Mouse (Mus musculus): ENCODE results near the gene Tanc1. TPM values are rescaled to one million over a fixed set of nuclear protein-coding genes. Genes with fewer than 3 reads are reported as not detected.
"Not testable (repeated sequence)": the region's sequence is repeated elsewhere in the genome, so short reads cannot be mapped to it uniquely, and the experiment has no call there.

Tanc1 gene
- polyA plus RNA-seq, 1 experiment from 2014 or later: 45.2 TPM

- peaks cover 3% of the 10 kb centered on the region; the same call in 1 of the 2 replicates for H3K4me1 ChIP-seq
- WGBS: 84% methylated on average over 8 of the region's 8 CpGs
- H3K9me3 ChIP-seq: no peaks in the 10 kb centered on the region
- H3K27ac ChIP-seq: no peak overlapping the region
- no peaks in the 10 kb centered on the region for H3K27me3 ChIP-seq
- H3K9ac ChIP-seq: no peak overlapping the region
- no peak for ATAC-seq (ENCODE audit: low FRiP score, low read depth)
- no peak overlapping the region for H3K4me3 ChIP-seq
- H3K4me2 ChIP-seq (replicated peaks): no peak overlapping the region
- peaks cover 87% of the 10 kb centered on the region for H3K36me3 ChIP-seq
Observed at GRCm38 (mm10) chr2:59838825-59839224, 227.0 kb downstream of the Tanc1 start.

- Histone ChIP-seq H3K4me2 (replicated peaks) (no peak overlapping the region), H3K36me3 (peaks cover 80% of the 10 kb centered on the region), H3K4me1 (peaks cover 3% of the 10 kb centered on the region; the same call in 1 of the 2 replicates), H3K27ac (no peak overlapping the region; the same call in 1 of the 2 replicates), H3K27me3 (no peaks in the 10 kb centered on the region), H3K4me3 (no peak overlapping the region), H3K9ac (no peak overlapping the region), H3K9me3 (no peaks in the 10 kb centered on the region)
- ATAC-seq (ENCODE audit: low FRiP score, low read depth): no peak
- WGBS: 58% methylated on average over 2 of the region's 2 CpGs
Observed at GRCm38 (mm10) chr2:59839755-59840154, 227.9 kb downstream of the Tanc1 start.

- H3K27me3 ChIP-seq: no peaks in the 10 kb centered on the region
- no peak overlapping the region for H3K27ac ChIP-seq
- H3K4me3 ChIP-seq: no peak overlapping the region
- no peak overlapping the region for H3K4me2 ChIP-seq (replicated peaks)
- H3K9me3 ChIP-seq: no peaks in the 10 kb centered on the region
- H3K9ac ChIP-seq: no peak overlapping the region
- no peak for ATAC-seq (ENCODE audit: low FRiP score, low read depth)
- WGBS: 30% methylated on average over 4 of the region's 4 CpGs
- H3K4me1 ChIP-seq: peaks cover 3% of the 10 kb centered on the region; the same call in 1 of the 2 replicates
- peaks cover 80% of the 10 kb centered on the region for H3K36me3 ChIP-seq
Observed at GRCm38 (mm10) chr2:59840191-59840590, 228.3 kb downstream of the Tanc1 start.

GRCm38 (mm10) chr2:59841189-59841939, 229.5 kb downstream of the Tanc1 start:
- H3K27me3 ChIP-seq: no peaks in the 10 kb centered on the region
- no peak overlapping the region for H3K4me2 ChIP-seq (replicated peaks)
- H3K36me3 ChIP-seq: peaks cover 74% of the 10 kb centered on the region
- 58% methylated on average over 12 of the region's 12 CpGs for WGBS
- no peak overlapping the region for H3K4me3 ChIP-seq
- peaks cover 3% of the 10 kb centered on the region; the same call in 1 of the 2 replicates for H3K4me1 ChIP-seq
- no peaks in the 10 kb centered on the region for H3K9me3 ChIP-seq
- H3K9ac ChIP-seq: no peak overlapping the region
- 0 out of 2 replicates have a peak, but pooled peaks have one; percentile 10 for ATAC-seq (ENCODE audit: low FRiP score, low read depth)
- no peak overlapping the region for H3K27ac ChIP-seq

- Histone ChIP-seq H3K36me3 (peaks cover 72% of the 10 kb centered on the region), H3K9ac (no peak overlapping the region), H3K9me3 (no peaks in the 10 kb centered on the region), H3K4me2 (replicated peaks) (no peak overlapping the region), H3K27ac (no peak overlapping the region), H3K27me3 (no peaks in the 10 kb centered on the region), H3K4me1 (peaks cover 3% of the 10 kb centered on the region; the same call in 1 of the 2 replicates), H3K4me3 (no peak overlapping the region)
- ATAC-seq (ENCODE audit: low FRiP score, low read depth): no peak
- WGBS: 78% methylated on average over 11 of the region's 11 CpGs
Observed at GRCm38 (mm10) chr2:59841944-59842343, 230.1 kb downstream of the Tanc1 start.

- H3K9ac ChIP-seq: no peak overlapping the region
- H3K27me3 ChIP-seq: no peaks in the 10 kb centered on the region
- peaks cover 3% of the 10 kb centered on the region; the same call in 1 of the 2 replicates for H3K4me1 ChIP-seq
- no peak overlapping the region for H3K4me2 ChIP-seq (replicated peaks)
- no peak for ATAC-seq (ENCODE audit: low FRiP score, low read depth)
- H3K9me3 ChIP-seq: no peaks in the 10 kb centered on the region
- no peak overlapping the region for H3K4me3 ChIP-seq
- peak overlapping the region; percentile 10; the same call in 1 of the 2 replicates for H3K27ac ChIP-seq
- peaks cover 65% of the 10 kb centered on the region for H3K36me3 ChIP-seq
- 87% methylated on average over 6 of the region's 6 CpGs for WGBS
Observed at GRCm38 (mm10) chr2:59842556-59843008, 230.7 kb downstream of the Tanc1 start.

- Histone ChIP-seq H3K27me3 (no peaks in the 10 kb centered on the region), H3K4me1 (peaks cover 3% of the 10 kb centered on the region; the same call in 1 of the 2 replicates), H3K4me3 (no peak overlapping the region), H3K27ac (no peak overlapping the region), H3K36me3 (peaks cover 59% of the 10 kb centered on the region), H3K4me2 (replicated peaks) (no peak overlapping the region), H3K9ac (no peak overlapping the region), H3K9me3 (no peaks in the 10 kb centered on the region)
- no peak for ATAC-seq (ENCODE audit: low FRiP score, low read depth)
- WGBS: 89% methylated on average over 21 of the region's 21 CpGs
Observed at GRCm38 (mm10) chr2:59843156-59843555, 231.3 kb downstream of the Tanc1 start.

- H3K9ac ChIP-seq: no peak overlapping the region
Observed at GRCm38 (mm10) chr2:59843848-59844247, 232.0 kb downstream of the Tanc1 start.

GRCm38 (mm10) chr2:59851885-59852284, 240.0 kb downstream of the Tanc1 start:
- H3K4me2 ChIP-seq (replicated peaks); H3K9me3 ChIP-seq; H3K27ac ChIP-seq; H3K27me3 ChIP-seq; H3K4me1 ChIP-seq; H3K4me3 ChIP-seq; H3K9ac ChIP-seq; ATAC-seq (ENCODE audit: low FRiP score, low read depth): not testable (repeated sequence)
- 83% methylated on average over 3 of the region's 5 CpGs for WGBS
- peaks cover 33% of the 10 kb centered on the region for H3K36me3 ChIP-seq

More at GRCm38 (mm10) chr2:59843848-59844247, 232.0 kb downstream of the Tanc1 start:
- H3K4me2 ChIP-seq (replicated peaks): no peak overlapping the region
- peaks cover 3% of the 10 kb centered on the region; the same call in 1 of the 2 replicates for H3K4me1 ChIP-seq
- no peak overlapping the region for H3K4me3 ChIP-seq
- ATAC-seq (ENCODE audit: low FRiP score, low read depth): no peak
- 88% methylated on average over 6 of the region's 6 CpGs for WGBS
- no peak overlapping the region for H3K27ac ChIP-seq
- H3K36me3 ChIP-seq: peaks cover 53% of the 10 kb centered on the region
- no peaks in the 10 kb centered on the region for H3K9me3 ChIP-seq
- H3K27me3 ChIP-seq: no peaks in the 10 kb centered on the region

- Histone ChIP-seq H3K4me2 (replicated peaks) (no peak overlapping the region), H3K36me3 (peaks cover 43% of the 10 kb centered on the region), H3K27me3 (no peaks in the 10 kb centered on the region), H3K9me3 (no peaks in the 10 kb centered on the region), H3K9ac (no peak overlapping the region), H3K4me3 (no peak overlapping the region), H3K4me1 (no peaks in the 10 kb centered on the region), H3K27ac (no peak overlapping the region)
- 89% methylated on average over 11 of the region's 11 CpGs for WGBS
- ATAC-seq (ENCODE audit: low FRiP score, low read depth): no peak
Observed at GRCm38 (mm10) chr2:59852916-59853315, 241.1 kb downstream of the Tanc1 start.

GRCm38 (mm10) chr2:59853543-59853942, 241.7 kb downstream of the Tanc1 start:
- H3K4me3 ChIP-seq: no peak overlapping the region
- no peak overlapping the region for H3K4me2 ChIP-seq (replicated peaks)
- H3K9ac ChIP-seq: no peak overlapping the region
- WGBS: 94% methylated on average over 10 of the region's 10 CpGs
- no peak overlapping the region for H3K27ac ChIP-seq
- H3K36me3 ChIP-seq: peaks cover 49% of the 10 kb centered on the region
- H3K27me3 ChIP-seq: no peaks in the 10 kb centered on the region
- no peaks in the 10 kb centered on the region for H3K9me3 ChIP-seq
- no peak for ATAC-seq (ENCODE audit: low FRiP score, low read depth)
- H3K4me1 ChIP-seq: no peaks in the 10 kb centered on the region

- peaks cover 54% of the 10 kb centered on the region for H3K36me3 ChIP-seq
Observed at GRCm38 (mm10) chr2:59854363-59854762, 242.5 kb downstream of the Tanc1 start.

More at GRCm38 (mm10) chr2:59854363-59854762, 242.5 kb downstream of the Tanc1 start:
- no peaks in the 10 kb centered on the region for H3K4me1 ChIP-seq
- ATAC-seq (ENCODE audit: low FRiP score, low read depth): no peak
- no peak overlapping the region for H3K4me2 ChIP-seq (replicated peaks)
- no peaks in the 10 kb centered on the region for H3K9me3 ChIP-seq
- no peaks in the 10 kb centered on the region for H3K27me3 ChIP-seq
- 54% methylated on average over 9 of the region's 9 CpGs for WGBS
- H3K4me3 ChIP-seq: no peak overlapping the region
- H3K9ac ChIP-seq: no peak overlapping the region
- H3K27ac ChIP-seq: no peak overlapping the region

Data from limb, embryonic 13.5 days (tissue).